Mouse (Mus musculus): ENCODE measurements at regions not wholly inside any gene's neighbourhood (a gene's known extent, or its start where the extent isn't known, plus 50 kb on each side); places are given as distances from the start of the nearest gene placed in this dataset.
A peak's percentile ranks its signal among the peaks of the same experiment; 100 is the strongest.

GRCm38 (mm10) chr8:10869866-10870265, 138.4 kb downstream of the Irs2 start:
- no peak for DNase-seq (ENCODE audit: low read depth, low spot score)

GRCm38 (mm10) chr8:10866696-10867395, 141.4 kb downstream of the Irs2 start:
- no peak for DNase-seq (ENCODE audit: low read depth, low spot score)

- DNase-seq (ENCODE audit: low read depth, low spot score), result peak; percentile 4
These were observed 142.2 kb downstream of the Irs2 start for GRCm38 (mm10) chr8:10865941-10866513.

- peak; percentile 62 for DNase-seq (ENCODE audit: low read depth, low spot score)
These were observed 142.8 kb downstream of the Irs2 start for GRCm38 (mm10) chr8:10865415-10865821.

- no peak for DNase-seq (ENCODE audit: low read depth, low spot score)
These were observed 145.8 kb downstream of the Irs2 start for GRCm38 (mm10) chr8:10862442-10862841.

- DNase-seq (ENCODE audit: low read depth, low spot score), result no peak
These were observed 147.4 kb downstream of the Irs2 start for GRCm38 (mm10) chr8:10860810-10861209.

GRCm38 (mm10) chr8:10857874-10858273, 150.4 kb downstream of the Irs2 start:
- DNase-seq (ENCODE audit: low read depth, low spot score), result no peak

GRCm38 (mm10) chr8:10856996-10857720, 151.1 kb downstream of the Irs2 start:
- no peak for DNase-seq (ENCODE audit: low read depth, low spot score)

- no peak for DNase-seq (ENCODE audit: low read depth, low spot score)
These were observed 152.6 kb downstream of the Irs2 start for GRCm38 (mm10) chr8:10855696-10856095.

GRCm38 (mm10) chr8:10855131-10855530, 153.1 kb downstream of the Irs2 start:
- no peak for DNase-seq (ENCODE audit: low read depth, low spot score)

GRCm38 (mm10) chr8:10854600-10854999, 153.7 kb downstream of the Irs2 start:
- DNase-seq (ENCODE audit: low read depth, low spot score), result no peak

- no peak for DNase-seq (ENCODE audit: low read depth, low spot score)
These were observed 154.4 kb downstream of the Irs2 start for GRCm38 (mm10) chr8:10853901-10854300.

- no peak for DNase-seq (ENCODE audit: low read depth, low spot score)
These were observed 158.3 kb downstream of the Irs2 start for GRCm38 (mm10) chr8:10849916-10850315.

GRCm38 (mm10) chr8:10845607-10846006, 162.7 kb downstream of the Irs2 start:
- no peak for DNase-seq (ENCODE audit: low read depth, low spot score)

- no peak for DNase-seq (ENCODE audit: low read depth, low spot score)
These were observed 167.3 kb downstream of the Irs2 start for GRCm38 (mm10) chr8:10840853-10841531.

GRCm38 (mm10) chr8:10840044-10840443, 168.2 kb downstream of the Irs2 start:
- DNase-seq (ENCODE audit: low read depth, low spot score), result no peak

GRCm38 (mm10) chr8:10835054-10835453, 173.2 kb downstream of the Irs2 start:
- DNase-seq (ENCODE audit: low read depth, low spot score), result no peak

- no peak for DNase-seq (ENCODE audit: low read depth, low spot score)
These were observed 176.4 kb downstream of the Irs2 start for GRCm38 (mm10) chr8:10831864-10832263.

GRCm38 (mm10) chr8:10831277-10831676, 177.0 kb downstream of the Irs2 start:
- no peak for DNase-seq (ENCODE audit: low read depth, low spot score)

GRCm38 (mm10) chr8:10830835-10831234, 177.4 kb downstream of the Irs2 start:
- no peak for DNase-seq (ENCODE audit: low read depth, low spot score)

GRCm38 (mm10) chr8:10828580-10828979, 179.7 kb downstream of the Irs2 start:
- DNase-seq (ENCODE audit: low read depth, low spot score), result no peak

GRCm38 (mm10) chr8:10827560-10827959, 180.7 kb downstream of the Irs2 start:
- DNase-seq (ENCODE audit: low read depth, low spot score), result no peak

Data from ZHBTc4 (cell line).